Mouse (Mus musculus): Measurements from ENCODE around the gene Rrp1b. TPM values are rescaled to one million over a fixed set of nuclear protein-coding genes. Genes with fewer than 3 reads are reported as not detected.

Rrp1b gene
- total and polyA plus RNA-seq, 3 experiments = 78.6 to 84.1 TPM; not detected in 1

DNA sequence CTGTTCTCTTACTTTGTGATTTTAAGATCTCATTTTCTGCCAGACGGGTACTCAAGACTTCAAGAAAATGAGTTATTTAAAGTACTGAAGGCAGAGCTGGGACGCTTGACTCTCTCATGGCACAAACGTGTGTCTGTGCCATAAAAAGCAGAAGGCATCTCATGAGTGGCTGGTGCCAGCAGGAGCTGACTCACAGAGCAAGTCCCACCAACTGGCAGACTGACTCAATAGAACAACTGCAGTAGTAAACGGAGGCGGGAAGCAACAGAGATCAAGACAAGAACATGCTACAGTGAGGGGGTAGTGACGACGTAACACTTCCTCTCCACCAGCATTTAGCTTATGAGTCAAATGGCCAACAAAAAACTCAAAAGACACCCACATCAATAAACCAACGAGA lies 12.8 kb upstream of the Rrp1b start:
- Histone ChIP-seq H3K4me3 (ENCODE audit: control insufficient read depth in 1 of 2, insufficient read depth in 1 of 2, low read depth in 2 of 2, low read length in 2 of 2) (no peak overlapping the region), H3K36me3 (ENCODE audit: control insufficient read depth in 1 of 2, insufficient read depth in 2 of 2, low read length in 2 of 2) (no peaks in the 10 kb centered on the region), H3K79me2 (ENCODE audit: control insufficient read depth, insufficient read depth, low read length, poor library complexity) (no peaks in the 10 kb centered on the region), H3K4me1 (ENCODE audit: control insufficient read depth in 1 of 2, insufficient read depth in 2 of 2, low read length in 2 of 2) (no peaks in the 10 kb centered on the region), H3K27ac (ENCODE audit: control insufficient read depth, low read depth, low read length) (no peak overlapping the region), H3K9me3 (replicated peaks; ENCODE audit: insufficient read depth, low read length) (no peaks in the 10 kb centered on the region), H3K9ac (ENCODE audit: control insufficient read depth, low read depth, low read length, poor library complexity, severe bottlenecking) (no peak overlapping the region), H3K27me3 (ENCODE audit: control insufficient read depth in 1 of 2, insufficient read depth in 2 of 2, low read length in 2 of 2) (peaks cover 10 to 36% of the 10 kb centered on the region in 2 experiments)
- peak; percentile 58 for DNase-seq (ENCODE audit: low read depth, low spot score)
- TF ChIP-seq USF1 (IDR thresholded peaks at IDR 0.05; ENCODE audit: low read depth, low read length) (no peak), NELFE (IDR thresholded peaks at IDR 0.05; ENCODE audit: low read depth, low read length) (no peak), MXI1 (IDR thresholded peaks at IDR 0.05; ENCODE audit: low read depth, low read length) (no peak), MAX (IDR thresholded peaks at IDR 0.05; ENCODE audit: low read length) (0 out of 2 replicates have a peak, but pooled peaks have one; percentile 34), KAT2A (conservative IDR thresholded peaks at IDR 0.05; ENCODE audit: low read depth, low read length) (no peak), TCF12 (IDR thresholded peaks at IDR 0.05; ENCODE audit: low read depth, low read length) (no peak), CTCF (IDR thresholded peaks at IDR 0.05 in 2 of 3, conservative IDR thresholded peaks at IDR 0.05 in 1 of 3; ENCODE audit: control insufficient read depth in 1 of 3, insufficient read depth in 1 of 3, low read depth in 2 of 3, low read length in 3 of 3, poor library complexity in 1 of 3, severe bottlenecking in 1 of 3) (no peak), POLR2A (IDR thresholded peaks at IDR 0.05; ENCODE audit: control insufficient read depth in 1 of 2, insufficient read depth in 1 of 2, low read depth in 1 of 2, low read length in 2 of 2, poor library complexity in 1 of 2) (no peak)

DNA sequence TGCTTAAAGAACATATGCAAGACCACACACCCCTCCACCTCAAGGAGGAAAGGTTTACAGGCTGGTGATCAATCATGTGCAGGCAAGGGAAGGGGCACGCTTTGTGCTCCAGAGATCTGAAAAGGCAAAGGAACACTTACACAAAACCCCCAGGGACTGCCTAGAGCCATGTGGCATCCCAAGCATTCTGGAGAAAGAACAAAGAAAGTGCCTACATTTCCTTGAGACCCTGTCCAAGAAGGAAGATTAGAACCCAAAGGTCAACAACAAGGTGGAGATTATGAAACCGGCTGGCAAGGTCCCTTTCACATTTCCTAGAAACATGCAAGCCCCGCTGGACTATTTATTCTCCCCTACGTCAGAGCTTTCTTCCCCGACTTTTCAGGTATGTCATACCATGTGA lies 11.2 kb upstream of the Rrp1b start:
- DNase-seq (ENCODE audit: low read depth, low spot score) = no peak

DNA sequence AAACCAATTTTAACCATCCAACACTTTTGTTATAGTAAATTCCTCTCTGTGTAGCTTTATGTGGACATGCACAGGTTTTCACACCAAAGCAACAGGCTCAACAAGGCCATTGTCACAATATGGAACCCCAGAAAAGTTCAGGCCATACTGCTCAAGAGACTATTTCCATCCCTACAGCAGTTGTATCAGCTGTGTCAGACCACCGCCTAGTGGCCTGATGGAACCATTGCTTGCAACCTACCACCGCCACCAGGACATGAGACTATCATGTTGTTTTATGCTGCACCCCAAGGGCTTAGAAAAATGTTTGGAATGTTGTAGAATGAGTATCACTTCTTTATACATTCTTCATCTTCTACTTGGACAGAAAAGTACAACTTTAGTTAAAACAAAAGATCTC lies 10.5 kb upstream of the Rrp1b start:
- TF ChIP-seq CTCF (IDR thresholded peaks at IDR 0.05 in 2 of 3, conservative IDR thresholded peaks at IDR 0.05 in 1 of 3; ENCODE audit: control insufficient read depth in 1 of 3, insufficient read depth in 1 of 3, low read depth in 2 of 3, low read length in 3 of 3, poor library complexity in 1 of 3, severe bottlenecking in 1 of 3) (peak; percentile 77 to 92 (median 87)), RAD21 (IDR thresholded peaks at IDR 0.05; ENCODE audit: low read depth, low read length) (peak; percentile 93), SMC3 (IDR thresholded peaks at IDR 0.05; ENCODE audit: low read depth, low read length) (peak; percentile 88), ETS1 (IDR thresholded peaks at IDR 0.05; ENCODE audit: low read depth, low read length) (no peak), ZC3H11A (IDR thresholded peaks at IDR 0.05; ENCODE audit: low read depth, low read length) (peak; percentile 82)
- Histone ChIP-seq H3K27me3 (ENCODE audit: control insufficient read depth in 1 of 2, insufficient read depth in 2 of 2, low read length in 2 of 2) (peaks cover 6 to 24% of the 10 kb centered on the region in 2 experiments), H3K4me1 (ENCODE audit: control insufficient read depth in 1 of 2, insufficient read depth in 2 of 2, low read length in 2 of 2) (no peaks in the 10 kb centered on the region), H3K27ac (ENCODE audit: control insufficient read depth, low read depth, low read length) (no peak overlapping the region), H3K4me3 (ENCODE audit: control insufficient read depth in 1 of 2, insufficient read depth in 1 of 2, low read depth in 2 of 2, low read length in 2 of 2) (no peak overlapping the region), H3K9ac (ENCODE audit: control insufficient read depth, low read depth, low read length, poor library complexity, severe bottlenecking) (no peak overlapping the region), H3K36me3 (ENCODE audit: control insufficient read depth in 1 of 2, insufficient read depth in 2 of 2, low read length in 2 of 2) (no peaks in the 10 kb centered on the region), H3K9me3 (replicated peaks; ENCODE audit: insufficient read depth, low read length) (no peaks in the 10 kb centered on the region), H3K79me2 (ENCODE audit: control insufficient read depth, insufficient read depth, low read length, poor library complexity) (no peaks in the 10 kb centered on the region)
- peak; percentile 65 for DNase-seq (ENCODE audit: low read depth, low spot score)

More for the DNA sequence above, 11.2 kb upstream of the Rrp1b start:
- H3K27me3 ChIP-seq (ENCODE audit: control insufficient read depth in 1 of 2, insufficient read depth in 2 of 2, low read length in 2 of 2) = peaks cover 6 to 29% of the 10 kb centered on the region in 2 experiments
- TF ChIP-seq SIN3A (IDR thresholded peaks at IDR 0.05; ENCODE audit: low read length) = no peak
- H3K79me2 ChIP-seq (ENCODE audit: control insufficient read depth, insufficient read depth, low read length, poor library complexity) = no peaks in the 10 kb centered on the region
- no peaks in the 10 kb centered on the region for H3K4me1 ChIP-seq (ENCODE audit: control insufficient read depth in 1 of 2, insufficient read depth in 2 of 2, low read length in 2 of 2)
- no peaks in the 10 kb centered on the region for H3K9me3 ChIP-seq (replicated peaks; ENCODE audit: insufficient read depth, low read length)
- no peaks in the 10 kb centered on the region for H3K36me3 ChIP-seq (ENCODE audit: control insufficient read depth in 1 of 2, insufficient read depth in 2 of 2, low read length in 2 of 2)
- H3K9ac ChIP-seq (ENCODE audit: control insufficient read depth, low read depth, low read length, poor library complexity, severe bottlenecking) = no peak overlapping the region
- H3K4me3 ChIP-seq (ENCODE audit: control insufficient read depth in 1 of 2, insufficient read depth in 1 of 2, low read depth in 2 of 2, low read length in 2 of 2) = no peak overlapping the region
- no peak overlapping the region for H3K27ac ChIP-seq (ENCODE audit: control insufficient read depth, low read depth, low read length)
